Mouse (Mus musculus) cortical plate, adult 2 months (tissue): ENCODE measurements around the gene Wdr83os.

ENCODE experiments used
- CTCF ChIP-seq: fragments of 200-500 bp; IDR thresholded peaks from 2 replicates; pipeline ENCODE4 v1.5.1; 2011; ENCODE audit warnings: mild to moderate bottlenecking, control low read depth, low read length; ENCODE audit not compliant: insufficient read depth; ENCODE audit errors: extremely low read depth
- POLR2A ChIP-seq: fragments of 200-500 bp; IDR thresholded peaks from 2 replicates; pipeline ENCODE4 v1.6.1; 2011; ENCODE audit warnings: mild to moderate bottlenecking, low read length, control low read depth; ENCODE audit not compliant: insufficient read depth; ENCODE audit errors: extremely low read depth

- TF ChIP-seq CTCF (no peak), POLR2A (no peak)
Measured at GRCm38 (mm10) chr8:85084633-85085032, 4.1 kb downstream of the Wdr83os start.
